Mouse (Mus musculus) B cell, adult 2 months (primary cell): ENCODE measurements at regions not wholly inside any gene's neighbourhood (a gene's known extent, or its start where the extent isn't known, plus 50 kb on each side); places are given as distances from the start of the nearest gene placed in this dataset.
"Not testable (repeated sequence)": the region's sequence is repeated elsewhere in the genome, so short reads cannot be mapped to it uniquely, and the experiment has no call there.

Experiments
- DNase-seq, 2 experiments: peaks; one replicate each; pipeline ENCODE4 v3.0.0; 2022

DNA sequence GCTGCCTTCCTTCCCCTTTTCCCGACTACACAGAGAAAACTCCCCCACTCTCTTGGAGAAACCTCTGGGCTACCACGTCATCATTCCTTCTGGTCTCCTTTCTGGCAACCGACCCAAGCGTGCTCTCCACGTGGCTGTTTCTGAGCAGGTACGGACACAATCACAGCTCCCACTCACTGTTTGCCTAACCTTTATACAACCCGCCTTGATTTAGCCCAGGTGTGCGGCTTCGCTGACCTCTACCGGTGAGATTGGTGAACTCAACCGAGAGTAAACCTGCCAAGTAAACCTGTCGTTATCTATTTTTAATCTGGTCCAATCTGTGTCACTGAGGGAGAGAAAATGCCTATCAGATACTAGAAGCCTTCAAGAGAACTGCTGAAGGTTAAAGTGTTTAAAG, 142.7 kb upstream of the Gnai1 start:
- no peak for DNase-seq

- no peak for DNase-seq
Measured at GRCm38 (mm10) chr5:18494305-18494704, 134.2 kb upstream of the Gnai1 start.

DNA sequence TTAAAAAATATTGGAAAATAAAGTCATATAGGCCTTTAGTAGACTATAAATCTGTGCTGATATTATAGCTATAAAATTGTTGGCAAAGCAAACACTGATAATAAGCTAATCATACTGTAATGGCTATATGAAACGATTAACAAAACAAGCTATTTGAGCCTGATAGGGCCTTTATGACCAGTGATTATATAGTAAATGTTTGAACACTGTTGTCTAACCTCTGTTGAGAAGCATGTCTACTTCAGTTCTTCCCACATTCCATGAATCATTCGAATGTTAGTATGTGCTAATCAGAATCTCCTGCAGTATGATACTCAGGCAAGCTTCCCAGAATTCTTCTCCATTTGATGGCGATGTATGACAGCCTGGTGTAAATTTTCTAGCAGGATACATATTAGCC, 129.6 kb upstream of the Gnai1 start:
- DNase-seq: no peak

DNA sequence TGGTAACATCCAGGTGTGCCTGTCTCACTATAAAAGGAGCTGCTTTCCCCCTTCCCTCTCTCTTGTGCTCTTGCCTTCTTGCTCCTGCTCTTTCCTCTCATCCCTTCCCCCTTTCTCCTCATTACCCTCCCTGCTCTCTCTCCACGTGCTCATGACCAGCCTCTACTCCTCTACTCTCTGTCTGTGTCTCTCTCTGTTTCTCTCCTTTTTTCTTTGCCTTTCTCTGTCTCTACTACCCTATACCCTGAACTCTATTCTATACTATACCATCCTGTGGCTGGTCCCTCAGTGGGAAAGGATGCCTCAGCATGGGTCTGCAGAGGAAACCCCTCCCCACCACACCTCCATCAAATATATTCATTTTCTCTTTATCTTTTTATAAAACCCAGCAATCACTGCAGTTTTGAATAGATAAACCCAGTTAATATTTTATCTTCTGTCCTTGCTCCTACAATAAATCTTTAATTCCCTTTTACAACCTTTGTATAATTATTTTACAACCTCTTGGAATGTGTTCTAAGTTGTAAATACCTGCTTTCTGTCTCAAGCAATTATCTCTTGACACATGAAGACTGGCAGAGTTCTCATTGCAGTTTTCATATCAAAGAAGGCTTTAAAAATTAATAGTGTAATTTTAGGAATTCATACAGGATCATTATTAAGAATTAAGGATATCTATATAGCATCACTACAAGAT, 127.1 kb upstream of the Gnai1 start:
- DNase-seq: no peak

- no peak for DNase-seq
Measured at GRCm38 (mm10) chr5:18484376-18484775, 124.2 kb upstream of the Gnai1 start.

DNA sequence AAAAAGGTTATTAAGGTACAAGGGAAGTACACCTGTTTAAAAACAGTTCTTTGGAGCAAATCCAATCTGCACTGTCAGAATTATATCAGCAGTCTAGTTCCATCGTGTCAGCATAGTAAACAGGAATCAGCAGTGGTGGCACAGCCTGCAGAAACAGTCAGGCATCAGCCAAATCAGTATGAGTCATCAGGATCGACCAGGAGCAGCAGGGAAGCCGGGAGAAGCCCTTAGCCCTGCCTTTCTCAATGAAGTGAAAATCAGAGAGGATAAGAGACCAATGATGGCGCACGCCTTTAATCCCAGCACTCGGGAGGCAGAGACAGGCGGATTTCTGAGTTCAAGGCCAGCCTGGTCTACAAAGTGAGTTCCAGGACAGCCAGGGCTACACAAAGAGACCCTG, 118.3 kb upstream of the Gnai1 start:
- DNase-seq: no peak

GRCm38 (mm10) chr5:18477372-18478017, 117.3 kb upstream of the Gnai1 start:
- no peak for DNase-seq

GRCm38 (mm10) chr5:18472114-18472513, 112.0 kb upstream of the Gnai1 start:
- DNase-seq: no peak

DNA sequence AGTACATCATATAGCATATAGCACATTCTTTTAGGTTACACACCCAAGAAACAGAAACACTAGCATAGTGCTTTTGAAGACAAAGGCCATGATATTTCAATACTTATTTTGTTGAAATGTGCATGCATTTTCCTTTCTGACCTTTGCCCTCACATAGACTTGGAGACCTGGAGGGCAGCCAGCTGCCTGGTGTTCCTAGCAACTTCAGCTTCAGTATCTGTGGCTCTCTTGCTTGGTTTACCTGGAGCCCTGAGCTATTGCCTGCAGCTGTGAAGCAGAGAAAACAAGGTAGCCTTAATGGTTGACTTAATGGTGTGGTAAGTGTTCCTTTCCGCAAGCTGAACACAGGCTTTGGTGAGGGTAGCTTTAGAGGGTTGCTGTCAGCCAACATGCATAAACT, 97.6 kb upstream of the Gnai1 start:
- no peak for DNase-seq

DNA sequence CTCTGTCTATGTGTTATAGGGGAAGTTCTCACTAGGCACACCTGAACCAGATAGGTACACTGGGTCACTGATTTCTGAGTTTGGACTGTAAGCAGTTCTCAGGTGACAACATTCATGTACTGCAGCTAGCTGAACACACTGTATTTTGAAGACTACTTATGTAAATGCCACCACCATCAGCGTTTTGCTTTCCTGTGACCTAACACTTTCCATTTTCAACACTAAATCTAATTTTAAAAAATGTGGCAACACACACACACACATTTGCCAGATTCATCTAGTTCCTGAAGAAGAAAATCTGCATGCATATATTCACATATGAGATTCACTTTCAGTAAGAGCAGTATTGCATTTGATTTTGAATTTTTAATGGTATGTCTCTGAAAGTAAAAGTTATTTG, 96.0 kb upstream of the Gnai1 start:
- DNase-seq: no peak

GRCm38 (mm10) chr5:18452871-18453757, 93.0 kb upstream of the Gnai1 start:
- not testable (repeated sequence) for DNase-seq

DNA sequence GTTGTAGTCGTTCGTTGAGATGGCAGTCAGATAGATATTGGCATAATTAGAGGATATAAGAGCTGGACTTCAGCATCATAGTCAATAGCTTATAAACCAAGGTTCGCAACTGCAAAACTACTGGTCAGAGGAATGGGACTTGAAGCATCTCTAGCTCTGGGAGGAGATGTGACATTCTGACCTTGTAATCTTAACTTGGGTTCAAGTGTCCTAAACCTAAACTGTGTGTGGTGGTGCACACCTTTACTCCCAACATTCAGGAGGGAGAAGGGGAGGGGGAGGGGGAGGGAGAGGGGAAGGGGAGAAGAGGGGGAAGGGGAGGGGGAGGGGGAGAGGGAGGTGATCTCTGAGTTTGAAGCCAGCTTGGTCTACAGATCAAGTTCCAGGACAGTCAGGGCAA, 89.1 kb upstream of the Gnai1 start:
- DNase-seq: no peak

DNA sequence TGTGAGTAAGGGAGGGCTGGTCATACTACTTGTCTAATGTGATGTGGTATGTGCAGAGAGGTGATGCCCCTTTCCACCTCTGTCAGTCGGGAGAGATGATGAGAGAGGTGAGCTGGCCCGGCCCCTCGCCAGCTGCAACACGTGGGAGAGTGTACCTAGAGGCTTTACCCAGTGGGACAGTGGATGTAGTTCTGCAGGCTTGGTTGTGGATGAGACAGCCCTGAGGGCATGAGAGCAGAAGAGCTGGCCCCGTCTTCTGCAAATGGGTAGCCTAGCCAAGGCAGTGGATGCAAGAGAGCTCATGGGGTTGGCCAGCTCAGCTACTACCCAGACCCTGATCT, 88.1 kb upstream of the Gnai1 start:
- DNase-seq: no peak

GRCm38 (mm10) chr5:18447665-18448329, 87.6 kb upstream of the Gnai1 start:
- no peak for DNase-seq

GRCm38 (mm10) chr5:18445969-18446368, 85.8 kb upstream of the Gnai1 start:
- DNase-seq: peak; percentile 1 to 14

DNA sequence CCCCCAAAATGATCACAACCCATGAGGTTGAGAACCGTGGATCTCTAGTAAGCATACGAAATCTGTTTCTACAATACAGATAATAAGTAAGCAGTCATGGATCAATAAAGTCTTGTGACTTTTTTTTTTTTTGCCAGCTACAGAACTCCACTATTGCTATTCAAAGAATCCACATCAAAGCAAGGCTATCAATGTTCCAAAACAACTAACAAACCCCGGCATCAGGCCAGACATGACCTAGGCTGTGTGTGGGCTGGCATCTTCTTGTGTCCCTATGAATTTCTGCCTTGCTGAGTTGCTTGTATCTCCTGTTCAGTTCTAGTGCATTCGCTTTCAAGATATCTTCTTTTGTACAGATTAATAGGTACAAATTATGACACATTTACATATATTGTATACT, 79.8 kb upstream of the Gnai1 start:
- no peak for DNase-seq

GRCm38 (mm10) chr5:18439281-18439680, 79.1 kb upstream of the Gnai1 start:
- no peak for DNase-seq

- no peak for DNase-seq
Measured at GRCm38 (mm10) chr5:18436099-18436748, 76.1 kb upstream of the Gnai1 start.

GRCm38 (mm10) chr5:18434245-18434644, 74.1 kb upstream of the Gnai1 start:
- DNase-seq: no peak

DNA sequence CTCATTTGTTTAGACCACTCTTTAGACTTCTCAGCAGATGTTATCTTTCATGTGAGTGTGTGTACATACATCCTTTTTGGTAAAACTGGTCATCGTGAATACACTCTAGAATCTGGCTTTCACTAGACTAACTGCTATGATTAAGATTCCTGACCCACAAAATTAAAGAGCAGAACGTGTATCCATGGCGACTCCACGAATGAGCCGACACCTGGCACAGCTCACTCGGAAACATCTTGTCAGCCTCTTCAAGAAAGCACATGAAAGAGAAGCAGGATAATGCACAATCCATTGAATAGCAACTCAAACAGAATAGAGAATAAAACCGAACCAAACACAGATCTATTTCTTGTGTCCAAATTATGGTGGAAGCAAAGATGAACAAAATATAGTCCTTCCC, 73.1 kb upstream of the Gnai1 start:
- DNase-seq: no peak

DNA sequence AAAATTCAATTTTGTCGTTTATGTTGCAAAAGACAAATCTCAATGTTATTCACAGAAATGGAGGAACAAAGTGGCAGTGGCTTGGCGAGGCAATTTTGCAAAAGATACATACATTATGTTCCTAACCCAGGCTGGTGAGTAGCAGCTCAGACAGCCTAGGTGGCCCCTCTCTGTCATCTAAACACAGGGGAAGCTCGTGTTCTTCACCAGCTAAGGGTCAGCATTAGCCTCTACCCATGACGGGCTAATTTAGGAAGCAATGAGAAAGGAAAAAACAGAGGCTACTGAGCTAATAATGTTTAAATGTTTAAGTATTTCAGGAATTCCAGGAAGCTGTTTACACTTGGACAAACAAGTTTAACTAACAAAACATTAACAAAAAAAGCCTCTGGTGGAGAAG, 64.9 kb upstream of the Gnai1 start:
- DNase-seq: no peak

- no peak for DNase-seq
Measured at GRCm38 (mm10) chr5:18414892-18415291, 54.7 kb upstream of the Gnai1 start.
